Mouse (Mus musculus) ovary, postnatal 14 days (tissue): ENCODE results near the gene Osm.
A peak's percentile ranks its signal among the peaks of the same experiment; 100 is the strongest.

Experiments
- DNase-seq: peaks from one replicate; pipeline ENCODE4 v3.0.0; 2022; ENCODE audit warnings: low spot score

Osm gene

DNA sequence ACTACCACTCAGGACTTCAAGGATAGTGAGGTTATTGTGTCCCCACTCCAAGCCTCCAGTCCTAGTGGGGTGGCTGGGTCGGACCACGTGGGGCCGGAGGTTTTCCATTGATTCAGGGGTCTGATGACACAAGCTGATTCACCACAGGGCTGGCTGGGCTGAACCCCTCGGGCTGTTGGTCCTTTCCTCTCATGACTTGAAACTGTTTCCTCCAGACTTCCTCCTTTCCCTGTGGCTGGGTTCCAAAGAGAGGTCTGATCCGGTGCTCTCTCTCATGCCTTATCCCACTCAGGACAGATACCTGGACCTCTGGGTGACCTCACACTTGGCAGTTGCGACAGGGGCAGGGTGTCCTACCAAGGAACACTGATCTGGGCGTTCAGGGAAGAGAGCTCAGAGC is 3.9 kb downstream of the Osm start:
- DNase-seq: no peak

DNA sequence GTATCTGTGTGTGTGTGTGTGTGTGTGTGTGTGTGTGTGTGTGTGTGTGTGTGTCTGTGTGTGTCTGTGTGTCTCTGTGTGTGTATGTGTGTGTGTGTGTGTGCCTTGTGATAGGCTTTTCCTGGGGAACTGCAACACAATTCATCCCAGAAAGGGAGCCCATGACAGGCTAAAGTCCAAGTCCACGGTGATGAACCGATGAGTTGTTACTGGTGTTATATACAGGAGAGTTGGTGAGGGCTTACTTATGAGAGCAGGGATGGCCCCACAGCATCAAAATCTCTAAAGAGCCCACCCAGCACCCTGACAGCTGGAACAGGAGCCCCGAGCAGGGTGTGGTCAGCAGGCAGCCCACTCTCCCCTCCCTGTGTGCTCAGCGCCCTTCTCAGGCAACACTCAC is 5.0 kb downstream of the Osm start:
- no peak for DNase-seq

DNA sequence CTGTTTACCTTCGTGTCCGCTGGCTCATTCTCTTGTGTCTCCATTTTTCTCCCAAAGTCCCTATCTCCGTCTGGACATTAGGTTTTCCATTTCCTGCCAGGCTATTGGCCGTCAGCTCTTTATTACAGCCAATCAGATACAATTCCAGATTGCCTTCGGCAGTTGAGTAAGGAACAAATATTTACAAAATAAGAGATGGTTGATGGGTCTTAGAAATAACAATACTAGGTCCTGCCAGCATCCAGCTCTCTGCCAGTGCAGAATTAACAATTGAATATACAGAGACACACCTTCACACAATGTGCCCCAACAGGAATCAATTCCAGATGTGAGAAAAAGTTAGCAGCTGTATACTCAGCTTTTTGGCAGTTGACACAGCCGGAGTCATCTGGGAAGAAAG is 9.9 kb downstream of the Osm start:
- DNase-seq: no peak

DNA sequence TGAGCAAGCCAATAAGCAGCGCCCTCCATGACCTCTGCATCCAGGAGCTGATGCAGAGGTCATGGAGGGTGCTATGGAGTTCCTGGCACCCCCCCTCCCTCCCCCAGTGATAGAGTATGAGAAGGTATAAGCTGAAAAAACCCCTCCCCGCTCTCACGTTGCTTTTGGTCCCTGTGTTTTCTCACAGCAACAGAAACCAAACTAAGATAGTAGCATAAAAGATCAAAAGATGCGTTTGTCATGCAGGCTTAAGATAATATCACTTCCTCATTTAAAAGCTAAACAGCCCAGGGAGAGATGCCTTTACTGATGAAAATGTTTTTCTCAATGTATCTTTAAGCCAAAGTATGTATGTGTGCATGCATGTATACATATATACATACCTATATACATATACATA is 10.4 kb downstream of the Osm start:
- no peak for DNase-seq

DNA sequence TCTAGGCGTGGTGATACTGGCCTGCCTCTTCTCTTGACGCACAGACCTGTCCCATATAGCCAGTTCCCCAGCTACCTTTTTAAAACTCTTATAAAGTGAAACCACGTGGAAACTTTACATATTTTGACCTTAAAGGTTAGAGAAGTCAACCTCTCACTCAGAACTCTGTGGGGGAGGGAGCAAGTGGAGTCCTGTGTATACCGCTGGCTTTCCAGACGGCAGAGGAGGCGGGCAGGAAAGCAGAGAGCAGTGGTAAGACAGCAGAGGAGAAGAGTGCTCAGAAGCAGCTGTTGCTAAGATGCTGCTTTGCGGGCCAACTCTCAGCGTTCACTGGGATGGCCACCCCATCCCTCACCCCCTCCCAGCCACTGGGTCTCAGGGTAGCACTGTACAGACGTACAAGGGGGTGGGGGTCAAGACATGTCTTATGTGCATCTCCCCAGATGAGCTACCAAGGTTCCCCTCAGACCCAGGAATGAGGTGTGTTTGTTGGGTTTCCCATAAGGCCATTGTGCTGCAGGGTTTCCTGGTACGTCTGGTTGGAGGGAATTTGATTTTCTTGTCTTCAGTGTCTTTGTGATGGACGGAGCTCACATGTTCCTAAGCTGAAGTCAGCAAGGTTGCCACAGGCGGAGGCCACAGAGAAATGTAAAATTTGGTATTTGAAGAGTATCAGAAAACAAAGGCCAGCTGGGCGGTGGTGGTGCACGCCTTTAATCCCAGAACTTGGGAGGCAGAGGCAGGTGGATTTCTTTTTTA is 11.2 kb downstream of the Osm start:
- no peak for DNase-seq

DNA sequence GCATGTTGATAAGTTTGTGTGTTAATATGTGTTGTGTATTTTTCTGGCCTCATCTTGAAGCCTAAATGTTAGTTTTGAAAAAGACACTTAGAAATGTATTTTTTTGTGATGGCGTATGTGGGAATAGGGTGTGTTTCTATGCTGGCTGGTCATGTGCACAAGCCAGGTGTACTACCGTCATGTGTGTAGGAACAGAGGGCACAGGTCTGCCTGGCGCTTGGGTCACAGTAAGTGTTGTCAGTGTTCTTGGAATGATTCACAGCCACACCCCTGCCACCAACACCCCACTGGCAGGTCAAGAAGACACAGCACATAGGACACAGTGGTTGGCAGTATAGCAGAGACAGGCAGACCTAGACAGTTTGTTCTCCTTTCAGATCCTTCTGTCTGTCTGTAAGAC is 12.9 kb downstream of the Osm start:
- DNase-seq: no peak

DNA sequence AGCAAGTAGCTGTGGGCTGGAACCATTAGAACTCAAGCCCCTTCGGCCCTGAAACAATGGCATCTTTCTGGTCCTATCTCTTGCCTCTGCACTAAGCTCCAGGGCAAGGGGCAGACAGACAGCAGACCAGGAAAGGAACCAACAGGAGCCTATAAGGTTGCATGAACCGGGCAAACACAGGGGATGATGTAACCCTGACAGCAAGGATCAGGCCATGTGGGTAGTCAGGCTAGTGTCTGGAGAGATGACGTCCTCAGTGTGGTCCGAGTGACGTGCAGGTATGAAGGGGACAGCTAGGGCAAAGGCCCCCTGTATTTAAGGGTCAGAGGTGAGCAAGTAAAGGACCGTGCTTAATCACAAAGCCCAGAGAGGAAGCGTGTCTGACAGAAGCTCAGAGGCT is 14.1 kb downstream of the Osm start:
- no peak for DNase-seq

DNA sequence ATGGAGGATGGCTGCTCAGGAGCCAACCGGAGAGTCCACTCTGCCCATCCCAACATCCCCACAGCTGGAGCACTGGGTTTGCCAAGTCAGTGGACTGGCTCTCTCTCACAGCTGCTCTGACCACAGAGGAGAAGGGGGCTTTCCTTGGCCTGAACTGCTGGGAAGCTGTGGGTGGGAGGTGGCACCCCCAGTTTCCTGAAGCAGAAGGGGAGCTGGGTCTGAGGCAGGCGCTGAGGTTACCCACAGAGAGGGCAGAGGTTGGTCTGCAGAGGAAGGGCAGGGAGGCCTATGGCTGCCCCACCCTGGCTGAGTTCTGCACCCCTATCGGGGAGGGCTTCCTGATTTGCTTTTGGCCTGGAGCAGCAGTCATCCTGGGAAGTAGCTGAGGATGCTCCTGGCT is 15.2 kb downstream of the Osm start:
- no peak for DNase-seq

DNA sequence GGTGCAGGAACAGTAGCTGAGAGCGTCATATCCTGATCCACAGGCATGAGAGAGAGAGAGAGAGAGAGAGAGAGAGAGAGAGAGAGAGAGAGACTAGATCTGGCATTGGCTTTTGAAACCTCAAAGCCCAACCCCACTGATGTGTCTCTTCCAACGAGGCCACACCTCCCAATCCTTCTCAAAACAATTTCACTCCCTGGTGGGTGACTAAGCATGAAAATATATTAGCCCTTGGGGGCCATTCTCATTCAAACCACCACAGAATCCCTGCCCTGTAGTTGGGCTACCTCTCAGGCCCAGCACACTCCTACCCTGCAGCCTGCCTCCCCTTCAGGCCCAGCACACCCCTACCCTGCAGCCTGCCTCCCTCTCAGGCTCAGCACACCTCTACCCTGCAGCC is 16.7 kb downstream of the Osm start:
- no peak for DNase-seq

DNA sequence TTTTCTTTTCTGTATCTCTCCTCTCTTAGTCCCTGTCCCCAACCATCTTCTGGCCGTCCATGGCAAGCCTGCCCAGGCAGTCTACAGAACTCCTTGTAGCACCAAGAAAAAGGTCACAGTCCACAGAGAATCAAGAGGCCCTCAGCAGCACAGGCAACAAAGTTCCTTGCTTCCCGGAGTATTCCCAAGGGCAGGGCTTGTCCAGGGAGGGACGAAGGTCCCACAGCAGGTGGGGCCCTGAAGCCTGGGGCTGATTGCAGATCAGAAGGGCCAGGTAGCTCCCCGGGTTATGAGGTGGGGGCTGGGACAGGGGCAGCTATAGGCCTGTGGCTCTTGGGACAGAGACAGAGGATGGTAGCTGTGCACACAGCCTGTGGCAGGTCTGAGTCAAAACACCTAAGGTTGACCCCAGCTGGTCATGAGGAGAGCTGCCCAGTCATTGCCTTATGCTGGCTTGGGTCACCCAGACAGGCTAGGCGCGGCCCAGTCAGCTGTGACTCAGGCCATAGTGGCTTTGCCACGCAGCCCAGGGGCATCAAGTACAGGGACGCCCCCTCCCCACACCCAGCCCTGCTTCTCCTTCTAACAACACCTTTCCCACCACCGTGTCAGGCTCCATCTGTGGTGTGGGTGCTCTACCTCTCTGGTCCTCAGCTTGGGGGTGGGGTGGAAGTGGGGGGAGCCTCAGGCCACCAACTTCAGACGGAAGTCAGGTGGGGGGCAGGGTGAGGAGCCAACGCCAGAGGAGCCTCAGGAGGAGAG is 20.8 kb downstream of the Osm start, which contains the start of gene Lif:
Gene Lif, plus strand, starts transcription at position 712 of the 762 bp plus-strand sequence.
- DNase-seq: no peak

DNA sequence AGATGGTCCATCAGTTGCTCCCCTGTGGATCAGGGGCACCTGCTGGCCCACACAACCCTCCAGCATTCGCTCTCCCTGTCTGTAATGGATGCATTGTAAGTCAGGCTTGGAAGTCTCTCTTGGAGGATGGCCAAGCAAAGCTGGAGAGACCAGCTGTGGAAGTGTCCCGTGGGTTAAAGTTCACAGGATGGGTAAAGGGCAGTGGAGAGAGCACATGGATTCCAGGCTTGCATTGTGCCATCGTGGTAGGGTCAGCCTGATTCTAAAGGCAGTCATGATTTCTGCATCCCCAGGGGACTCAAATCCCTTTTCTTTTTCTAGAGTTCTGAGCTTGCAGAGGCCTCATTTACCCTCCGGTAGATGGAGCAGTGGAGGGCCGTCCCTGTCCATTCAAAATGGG is 21.5 kb downstream of the Osm start:
- no peak for DNase-seq

DNA sequence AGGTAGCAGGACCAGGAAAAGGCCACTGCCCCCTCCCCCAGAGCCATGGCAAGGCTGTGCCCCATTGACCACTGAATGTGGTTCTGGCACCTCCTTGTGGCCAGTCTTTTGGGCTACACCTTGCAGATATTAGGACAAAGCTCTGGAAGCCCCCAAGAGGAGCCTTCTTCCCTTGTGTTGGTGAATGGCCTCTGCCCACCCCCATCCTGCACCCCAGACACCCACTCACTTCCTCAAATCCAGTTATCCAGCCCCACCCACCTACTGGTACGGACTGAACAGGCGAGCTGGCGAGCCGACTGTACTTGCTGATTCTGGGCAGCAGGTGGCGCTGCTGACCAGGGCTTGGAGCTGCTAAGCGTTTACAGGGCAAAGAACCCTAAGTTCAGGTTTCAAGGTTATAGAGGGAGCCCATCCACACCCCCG is 22.4 kb downstream of the Osm start:
- DNase-seq: peak; percentile 85

DNA sequence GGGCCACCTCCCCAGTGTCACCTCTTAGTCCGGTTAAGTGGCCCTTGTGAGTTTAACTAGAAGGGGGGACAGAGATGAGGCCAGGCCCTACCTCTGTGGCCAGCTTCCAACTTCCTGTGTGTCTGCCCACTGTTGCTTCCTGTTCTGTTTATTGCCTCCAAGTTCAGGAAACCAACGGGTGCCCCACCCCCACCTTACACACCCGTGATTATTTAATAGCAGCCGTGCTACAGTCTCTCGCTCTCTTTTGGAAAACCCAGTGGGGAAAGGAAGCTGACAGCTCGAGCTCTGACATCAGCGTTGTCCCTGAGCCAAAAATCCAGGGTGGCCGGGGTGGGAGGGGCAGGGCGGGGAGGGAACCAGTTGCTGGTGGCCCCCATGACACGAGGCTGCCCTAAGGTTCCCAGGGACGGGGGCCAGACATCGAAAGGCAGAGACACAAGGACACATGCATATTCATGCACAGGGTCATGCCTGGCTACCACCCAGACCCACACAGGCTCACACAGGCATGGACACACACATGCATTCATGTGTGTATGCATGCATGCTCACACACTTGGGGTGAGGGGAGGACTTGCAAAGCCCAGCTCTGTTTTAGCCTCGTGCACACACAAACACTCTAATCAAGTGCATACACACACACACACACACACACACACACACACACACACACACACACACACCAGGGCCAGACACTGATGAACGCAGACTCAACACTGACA is 24.4 kb downstream of the Osm start:
- no peak for DNase-seq

DNA sequence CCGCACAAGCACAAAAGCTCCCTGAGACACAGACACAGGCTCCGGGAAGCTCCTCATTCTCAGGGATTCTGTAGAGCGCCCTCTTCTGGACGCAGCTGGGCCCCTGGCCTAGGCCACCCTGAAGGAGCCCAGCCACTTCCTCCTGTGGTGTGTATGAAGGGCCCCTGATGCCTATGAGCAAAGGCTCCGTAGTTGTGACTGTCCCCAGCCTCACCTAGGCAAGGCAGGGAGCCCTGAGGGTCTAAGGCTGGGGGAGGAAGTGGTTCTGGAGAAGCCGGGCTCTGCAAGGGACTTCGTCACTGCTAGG is 24.9 kb downstream of the Osm start:
- DNase-seq: peak; percentile 54

DNA sequence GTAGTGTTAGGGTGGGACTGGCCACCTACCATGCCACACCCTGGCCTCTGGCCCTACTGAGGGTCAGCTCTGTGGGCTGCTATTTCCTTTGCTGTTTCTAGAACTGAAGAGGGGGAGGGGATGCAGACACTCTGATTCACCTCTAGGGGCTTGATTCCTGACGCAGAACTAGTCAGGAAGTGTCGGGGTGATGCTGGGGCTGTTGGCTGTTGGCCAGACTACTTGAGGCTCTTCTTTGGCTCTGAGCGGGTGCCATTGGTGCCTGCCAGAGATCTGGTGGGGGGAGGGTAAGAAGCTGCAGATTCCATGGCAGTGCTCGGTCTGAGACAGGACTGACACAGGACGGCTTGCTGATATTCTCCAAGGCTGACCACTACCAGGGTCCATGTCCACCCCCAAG is 25.7 kb downstream of the Osm start:
- DNase-seq: no peak

DNA sequence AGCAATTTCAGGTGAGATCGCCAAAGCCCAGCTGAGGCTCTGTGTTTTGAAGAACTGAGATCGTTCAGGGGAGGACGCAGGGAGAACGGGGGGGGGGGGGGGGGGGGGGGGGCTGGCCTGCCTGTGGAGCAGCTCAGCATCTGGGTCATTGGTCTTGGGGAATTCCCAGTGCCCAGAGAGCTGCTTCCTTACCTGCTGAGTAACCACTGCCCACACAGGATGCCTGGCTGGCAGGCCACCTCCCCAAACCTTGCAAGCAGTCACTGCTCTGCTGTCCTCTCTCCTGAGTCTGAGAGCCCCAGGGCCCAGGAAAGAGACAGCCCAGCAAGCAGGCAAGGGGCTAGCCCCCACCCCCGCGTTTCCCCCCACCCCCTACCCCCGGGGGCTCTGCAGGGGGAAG is 26.6 kb downstream of the Osm start:
- no peak for DNase-seq

DNA sequence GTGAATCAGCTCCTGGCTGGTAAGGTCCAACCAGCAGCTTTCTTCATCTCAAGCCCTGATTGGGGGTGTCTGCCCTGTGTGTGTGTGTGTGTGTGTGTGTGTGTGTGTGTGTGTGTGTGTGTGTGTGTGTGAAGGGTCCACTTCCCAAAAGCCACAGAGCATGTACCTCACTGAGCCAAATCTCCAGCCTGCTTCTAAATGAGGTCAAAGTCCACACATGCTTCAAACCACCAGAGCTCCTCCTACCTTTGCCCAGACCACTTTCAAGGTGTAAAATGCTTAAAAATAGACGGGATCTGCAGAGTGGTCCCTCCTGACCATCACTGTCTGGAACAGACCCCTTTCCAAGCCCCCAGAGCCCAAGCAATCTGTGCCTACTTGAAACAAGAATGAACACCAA is 27.1 kb downstream of the Osm start:
- no peak for DNase-seq

DNA sequence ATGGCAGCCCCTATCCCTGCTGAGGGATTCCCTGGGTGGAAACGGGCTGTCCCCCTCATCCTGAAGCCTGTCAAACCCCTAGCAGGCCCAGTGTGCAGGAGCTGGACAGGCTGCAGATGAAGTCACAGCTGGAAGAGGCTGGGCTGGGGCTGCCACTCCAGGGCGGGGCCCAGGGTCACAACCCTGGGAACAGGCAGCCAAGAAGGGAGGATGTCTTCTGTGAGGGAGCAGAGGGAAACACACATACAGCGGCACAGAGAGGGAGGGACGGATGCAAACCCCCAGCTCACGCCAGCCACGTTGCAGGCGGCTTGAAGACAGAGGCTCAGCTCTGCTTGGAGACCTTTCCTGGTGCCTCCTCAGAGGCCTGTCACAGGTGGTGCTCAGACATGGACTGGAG is 27.8 kb downstream of the Osm start:
- DNase-seq: peak; percentile 47

DNA sequence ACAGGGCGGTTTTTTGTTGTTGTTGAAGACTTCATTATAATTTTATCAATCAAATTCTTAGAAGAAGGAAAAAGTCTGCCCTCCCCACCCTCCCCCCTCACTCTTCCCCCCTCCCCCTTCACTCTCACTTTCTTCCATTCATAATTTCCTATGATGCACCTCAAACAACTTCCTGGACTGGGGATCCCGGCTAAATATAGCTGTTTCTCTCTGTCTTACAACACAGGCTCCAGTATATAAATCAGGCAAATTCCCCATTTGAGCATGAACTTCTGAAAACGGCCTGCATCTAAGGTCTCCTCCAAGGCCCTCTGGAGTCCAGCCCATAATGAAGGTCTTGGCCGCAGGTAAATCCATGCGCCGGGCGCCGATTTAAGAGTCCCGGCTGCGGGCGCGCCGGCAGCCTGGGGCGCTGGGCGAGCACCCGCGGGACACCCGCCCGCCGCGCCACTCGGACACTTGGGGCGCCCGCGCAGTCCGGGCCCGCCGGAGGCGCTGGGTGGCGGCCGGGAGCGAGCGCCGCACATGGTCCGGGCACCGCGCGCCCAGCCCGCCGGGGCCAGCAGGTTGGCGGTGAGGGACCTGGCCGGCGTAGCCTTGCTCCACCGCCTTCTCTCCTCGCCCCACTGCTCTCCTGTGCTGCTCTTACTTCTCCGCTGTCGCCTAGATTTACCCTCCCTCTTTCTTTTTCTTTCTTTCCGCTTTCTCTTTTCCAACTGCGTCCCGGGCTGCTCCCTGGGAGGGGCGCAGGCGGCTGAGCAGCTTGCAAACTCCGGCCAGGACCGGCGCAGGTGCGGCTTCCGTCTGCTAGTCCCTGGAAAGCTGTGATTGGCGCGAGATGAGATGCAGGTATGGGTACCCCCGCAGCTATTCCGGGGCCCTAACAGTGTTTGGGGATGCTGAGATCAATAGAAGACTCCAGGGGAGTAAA is 30.3 kb downstream of the Osm start:
- peak; percentile 56 for DNase-seq

DNA sequence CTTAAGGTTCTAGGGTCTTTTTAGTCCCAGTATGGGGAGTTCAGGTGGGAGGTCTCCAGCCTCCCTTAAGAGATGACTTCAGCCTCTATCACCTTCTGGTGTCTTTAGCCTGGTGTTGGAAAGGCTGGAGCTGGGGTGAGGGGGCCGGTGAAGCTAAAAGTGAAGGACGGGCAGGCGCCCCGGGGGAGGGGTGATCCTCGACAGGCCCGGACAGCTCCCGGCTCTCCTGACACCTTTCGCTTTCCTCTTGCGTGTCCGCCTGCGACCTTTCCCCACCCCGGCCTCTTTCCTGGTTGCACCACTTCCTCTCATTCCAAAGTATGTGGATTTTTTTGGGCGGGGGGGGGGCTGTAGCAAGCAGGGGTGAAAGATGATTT is 31.0 kb downstream of the Osm start:
- DNase-seq: no peak

DNA sequence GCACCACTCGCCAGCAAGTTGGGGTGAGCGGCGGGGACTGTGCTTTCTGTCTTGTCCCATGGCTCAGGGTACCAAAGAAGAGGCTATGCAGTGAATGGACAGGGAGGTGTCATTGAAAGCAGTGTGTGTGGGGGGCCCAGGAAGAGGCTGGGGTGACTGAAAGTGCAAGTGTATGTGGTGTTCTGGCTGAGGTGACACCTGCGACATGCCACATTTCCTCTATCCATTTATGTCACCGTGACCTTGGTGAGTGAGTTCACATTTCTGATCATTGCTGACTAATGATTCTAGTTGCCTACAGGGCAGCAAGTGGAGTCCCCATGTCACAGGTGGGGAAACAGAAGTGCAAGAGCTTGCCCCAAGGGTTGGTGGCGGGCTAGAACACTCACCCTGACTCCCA is 32.3 kb downstream of the Osm start:
- no peak for DNase-seq
